Mouse (Mus musculus) heart, embryonic 12.5 days (tissue): ENCODE data around the gene Adap2. TPM values are rescaled to one million over a fixed set of nuclear protein-coding genes. Genes with fewer than 3 reads are reported as not detected.

Experiments
- polyA plus RNA-seq: library from polyadenylated mRNA; unstranded; fragments of >200 nt; fragmentation: Nextera tagmentation; extraction: Ambion mirVana; gene quantifications from 2 replicates; pipeline ENCODE4 v1.2.1, GENCODE M21; 2016

The Adap2 gene
- polyA plus RNA-seq, 1 experiment from 2014 or later: 0.92 TPM

Other genes starting within 250 kb of the Adap2 start
- gene Utp6, start 191.7 kb upstream of the Adap2 start, polyA plus RNA-seq: 39.1 and 40.2 TPM in 2 replicates
- 22.7 and 25.4 TPM in 2 replicates for gene Suz12, start 161.0 kb upstream of the Adap2 start, polyA plus RNA-seq
- gene Crlf3, start 73.1 kb upstream of the Adap2 start, polyA plus RNA-seq: 40.1 and 43.5 TPM in 2 replicates
- gene Atad5, start 64.7 kb upstream of the Adap2 start, polyA plus RNA-seq: 6.9 and 8.3 TPM in 2 replicates
- 27.0 and 27.2 TPM in 2 replicates for gene Tefm, start 11.9 kb upstream of the Adap2 start, polyA plus RNA-seq
- gene Rnf135, start 29.7 kb downstream of the Adap2 start, polyA plus RNA-seq: 9.4 and 10.5 TPM in 2 replicates
- gene Rhot1, start 54.9 kb downstream of the Adap2 start, polyA plus RNA-seq: 64.3 and 68.0 TPM in 2 replicates
- gene Rhbdl3, start 146.8 kb downstream of the Adap2 start, polyA plus RNA-seq: 0.42 and 0.59 TPM in 2 replicates
- 17.0 and 17.3 TPM in 2 replicates for gene 5730455P16Rik, start 223.9 kb downstream of the Adap2 start, polyA plus RNA-seq
- gene Zfp207, start 229.2 kb downstream of the Adap2 start, polyA plus RNA-seq: 168 and 169 TPM in 2 replicates